Mouse (Mus musculus): ENCODE measurements at regions not wholly inside any gene's neighbourhood (a gene's known extent, or its start where the extent isn't known, plus 50 kb on each side); places are given as distances from the start of the nearest gene placed in this dataset.

GRCm38 (mm10) chr2:72763454-72763853 is 216.8 kb downstream of the Sp3 start:
- no peak for DNase-seq

- no peak for DNase-seq
Observed at GRCm38 (mm10) chr2:72769030-72769630, 211.1 kb downstream of the Sp3 start.

- no peak for DNase-seq
Observed at GRCm38 (mm10) chr2:72773401-72773800, 206.8 kb downstream of the Sp3 start.

- DNase-seq: no peak
Observed at GRCm38 (mm10) chr2:72777330-72777729, 202.9 kb downstream of the Sp3 start.

- DNase-seq: no peak
Observed at GRCm38 (mm10) chr2:72777806-72778510, 202.3 kb downstream of the Sp3 start.

- DNase-seq: no peak
Observed at GRCm38 (mm10) chr2:72779268-72780163, 200.7 kb downstream of the Sp3 start.

GRCm38 (mm10) chr2:72781369-72782275 is 198.6 kb downstream of the Sp3 start:
- DNase-seq: no peak

GRCm38 (mm10) chr2:72782355-72782754 is 197.9 kb downstream of the Sp3 start:
- no peak for DNase-seq

GRCm38 (mm10) chr2:72785365-72786043 is 194.7 kb downstream of the Sp3 start:
- no peak for DNase-seq

GRCm38 (mm10) chr2:72786044-72786737 is 194.1 kb downstream of the Sp3 start:
- DNase-seq: no peak

GRCm38 (mm10) chr2:72787616-72788015 is 192.6 kb downstream of the Sp3 start:
- DNase-seq: no peak

GRCm38 (mm10) chr2:72791496-72791895 is 188.8 kb downstream of the Sp3 start:
- DNase-seq: no peak

- DNase-seq: no peak
Observed at GRCm38 (mm10) chr2:72793424-72793823, 186.8 kb downstream of the Sp3 start.

GRCm38 (mm10) chr2:72794501-72794900 is 185.7 kb downstream of the Sp3 start:
- no peak for DNase-seq

GRCm38 (mm10) chr2:72797002-72797718 is 183.1 kb downstream of the Sp3 start:
- peak; percentile 32 for DNase-seq

- DNase-seq: no peak
Observed at GRCm38 (mm10) chr2:72800696-72801095, 179.6 kb downstream of the Sp3 start.

- no peak for DNase-seq
Observed at GRCm38 (mm10) chr2:72813282-72813974, 166.8 kb downstream of the Sp3 start.

GRCm38 (mm10) chr2:72825251-72825650 is 155.0 kb downstream of the Sp3 start:
- DNase-seq: peak; percentile 84

GRCm38 (mm10) chr2:72829139-72829538 is 151.1 kb downstream of the Sp3 start:
- no peak for DNase-seq

- no peak for DNase-seq
Observed at GRCm38 (mm10) chr2:72832770-72833169, 147.5 kb downstream of the Sp3 start.

All from adrenal gland, adult 8-10 months (tissue).